Mouse (Mus musculus) liver, embryonic 14.5 days (tissue): Measurements from ENCODE around the gene Kdm2a.

Experiments used
- CTCF ChIP-seq: IDR thresholded peaks from 2 replicates; pipeline ENCODE4 v1.5.1; 2016; ENCODE audit warnings: antibody characterized with exemption, low read depth, control low read depth
- EP300 ChIP-seq: IDR thresholded peaks from 2 replicates; pipeline ENCODE4 v1.6.1; 2016; ENCODE audit warnings: antibody characterized with exemption, low read depth

DNA sequence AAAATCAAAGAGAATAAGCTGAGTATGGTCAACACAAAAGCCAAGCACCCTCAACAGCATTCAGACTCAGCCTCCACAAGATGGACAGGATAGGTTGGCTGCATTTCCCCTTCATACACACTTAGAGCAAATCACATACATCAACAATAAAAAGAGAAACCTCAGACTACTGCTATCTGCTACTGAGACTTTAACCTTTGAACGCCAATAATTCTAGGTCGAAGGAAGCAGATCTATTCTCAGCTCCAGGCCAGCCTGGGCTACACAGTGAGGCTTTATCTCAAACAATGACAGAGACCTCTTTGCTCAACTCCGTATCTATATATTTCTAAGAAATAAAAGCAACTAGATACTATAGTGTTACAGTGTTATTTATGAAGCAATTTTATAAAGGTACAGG is 66.8 kb downstream of the Kdm2a start:
- TF ChIP-seq EP300, result no peak
- TF ChIP-seq CTCF, result no peak
